Mouse (Mus musculus) myocyte (in vitro differentiated cells): ENCODE results near the gene Prkag2.

Experiments used
- MAX ChIP-seq: IDR thresholded peaks from one replicate; pipeline ENCODE4 v1.6.1; 2011; ENCODE audit warnings: low read depth, mild to moderate bottlenecking, control low read depth
- MYOG ChIP-seq, 3 experiments: IDR thresholded peaks; one replicate each; pipeline ENCODE4 v1.6.1; 2011; ENCODE audit warnings: control low read depth in 2 of 3, low read depth in 2 of 3, mild to moderate bottlenecking in 2 of 3; ENCODE audit not compliant: insufficient read length in 2 of 3, control insufficient read depth in 1 of 3, insufficient read depth in 1 of 3
- POLR2A ChIP-seq: IDR thresholded peaks from one replicate; pipeline ENCODE4 v1.6.1; 2011; ENCODE audit warnings: low read depth, mild to moderate bottlenecking, control low read depth, moderate library complexity; ENCODE audit not compliant: insufficient read length

- TF ChIP-seq MAX (no peak), POLR2A (no peak), MYOG (IDR thresholded peaks at IDR 0.05; ENCODE audit: control insufficient read depth in 1 of 3, insufficient read depth in 1 of 3, insufficient read length in 2 of 3, low read depth in 2 of 3) (no peak)
Measured at GRCm38 (mm10) chr5:24854256-24854655, 246.2 kb downstream of the Prkag2 start.
